Mouse (Mus musculus): ENCODE measurements around the gene Cers2. TPM values are rescaled to one million over a fixed set of nuclear protein-coding genes. Genes with fewer than 3 reads are reported as not detected.

Cers2 gene
- 107 and 109 TPM in 2 replicates for polyA plus RNA-seq (2014; fragmentation: Nextera tagmentation; extraction: Ambion mirVana)

GRCm38 (mm10) chr3:95314486-95315093 lies at the start of gene Cers2:
Cers2 (plus strand) TSS chr3:95314791.
- Histone ChIP-seq H3K9ac (ENCODE audit: low read length) (peak within 1 kb of the TSS; percentile 97), H3K36me3 (ENCODE audit: control insufficient read depth, insufficient read depth, low read length) (no peaks in the 10 kb centered on the region), H3K27ac (ENCODE audit: low read depth, low read length) (peak within 1 kb of the TSS; percentile 89), H3K4me3 (ENCODE audit: low read depth, low read length) (peak within 1 kb of the TSS; percentile 80), H3K27me3 (ENCODE audit: control insufficient read depth, insufficient read depth, low read length) (no peaks in the 10 kb centered on the region), H3K4me2 (ENCODE audit: low read depth) (peak within 1 kb of the TSS; percentile 68), H3K9me3 (ENCODE audit: control insufficient read depth, low read length) (no peaks in the 10 kb centered on the region), H3K4me1 (ENCODE audit: control insufficient read depth, insufficient read depth, low read length) (peaks cover 18% of the 10 kb centered on the region; the same call in 1 of the 2 replicates)
- 3% methylated on average over 27 of the region's 27 CpGs for WGBS
- peak; percentile 60 for ATAC-seq (ENCODE audit: insufficient read depth, low FRiP score, low TSS enrichment)
- no peak for DNase-seq (ENCODE audit: low spot score)

GRCm38 (mm10) chr3:95266052-95266451 lies 48.5 kb upstream of the Cers2 start:
- Histone ChIP-seq H3K9me3 (ENCODE audit: control insufficient read depth, low read length) (no peaks in the 10 kb centered on the region), H3K36me3 (ENCODE audit: control insufficient read depth, insufficient read depth, low read length) (peaks cover 4% of the 10 kb centered on the region), H3K27ac (ENCODE audit: low read depth, low read length) (no peak overlapping the region), H3K4me3 (ENCODE audit: low read depth, low read length) (no peak overlapping the region), H3K9ac (ENCODE audit: low read length) (no peak overlapping the region), H3K27me3 (ENCODE audit: control insufficient read depth, insufficient read depth, low read length) (no peaks in the 10 kb centered on the region), H3K4me2 (ENCODE audit: low read depth) (no peak overlapping the region), H3K4me1 (ENCODE audit: control insufficient read depth, insufficient read depth, low read length) (no peaks in the 10 kb centered on the region)
- WGBS: 95% methylated on average over 3 of the region's 3 CpGs
- no peak for ATAC-seq (ENCODE audit: insufficient read depth, low FRiP score, low TSS enrichment)
- no peak for DNase-seq (ENCODE audit: low spot score)

GRCm38 (mm10) chr3:95267855-95268254 lies 46.7 kb upstream of the Cers2 start:
- ATAC-seq (ENCODE audit: insufficient read depth, low FRiP score, low TSS enrichment): no peak
- H3K4me1 ChIP-seq (ENCODE audit: control insufficient read depth, insufficient read depth, low read length): no peaks in the 10 kb centered on the region

GRCm38 (mm10) chr3:95269789-95270188 lies 44.8 kb upstream of the Cers2 start:
- Histone ChIP-seq H3K9ac (ENCODE audit: low read length) (no peak overlapping the region), H3K4me3 (ENCODE audit: low read depth, low read length) (no peak overlapping the region), H3K27me3 (ENCODE audit: control insufficient read depth, insufficient read depth, low read length) (no peaks in the 10 kb centered on the region), H3K27ac (ENCODE audit: low read depth, low read length) (no peak overlapping the region), H3K4me2 (ENCODE audit: low read depth) (no peak overlapping the region), H3K4me1 (ENCODE audit: control insufficient read depth, insufficient read depth, low read length) (no peaks in the 10 kb centered on the region), H3K9me3 (ENCODE audit: control insufficient read depth, low read length) (no peaks in the 10 kb centered on the region), H3K36me3 (ENCODE audit: control insufficient read depth, insufficient read depth, low read length) (no peaks in the 10 kb centered on the region; the same call in 1 of the 2 replicates)
- WGBS: 86% methylated on average over 5 of the region's 5 CpGs
- DNase-seq (ENCODE audit: low spot score): no peak
- ATAC-seq (ENCODE audit: insufficient read depth, low FRiP score, low TSS enrichment): no peak

More at GRCm38 (mm10) chr3:95267855-95268254, 46.7 kb upstream of the Cers2 start:
- Histone ChIP-seq H3K9ac (ENCODE audit: low read length) (no peak overlapping the region), H3K4me2 (ENCODE audit: low read depth) (no peak overlapping the region), H3K4me3 (ENCODE audit: low read depth, low read length) (no peak overlapping the region), H3K36me3 (ENCODE audit: control insufficient read depth, insufficient read depth, low read length) (peaks cover 2% of the 10 kb centered on the region; the same call in 1 of the 2 replicates), H3K27me3 (ENCODE audit: control insufficient read depth, insufficient read depth, low read length) (no peaks in the 10 kb centered on the region), H3K27ac (ENCODE audit: low read depth, low read length) (no peak overlapping the region), H3K9me3 (ENCODE audit: control insufficient read depth, low read length) (no peaks in the 10 kb centered on the region)
- DNase-seq (ENCODE audit: low spot score): no peak

- H3K4me3 ChIP-seq (ENCODE audit: low read depth, low read length): no peak overlapping the region
- ATAC-seq (ENCODE audit: insufficient read depth, low FRiP score, low TSS enrichment) (no peak), DNase-seq (ENCODE audit: low spot score) (no peak)
- no peak overlapping the region for H3K27ac ChIP-seq (ENCODE audit: low read depth, low read length)
- H3K27me3 ChIP-seq (ENCODE audit: control insufficient read depth, insufficient read depth, low read length): no peaks in the 10 kb centered on the region
- WGBS: 89% methylated on average over 12 of the region's 12 CpGs
- no peaks in the 10 kb centered on the region for H3K4me1 ChIP-seq (ENCODE audit: control insufficient read depth, insufficient read depth, low read length)
- H3K36me3 ChIP-seq (ENCODE audit: control insufficient read depth, insufficient read depth, low read length): no peaks in the 10 kb centered on the region; the same call in 1 of the 2 replicates
- no peak overlapping the region for H3K9ac ChIP-seq (ENCODE audit: low read length)
- no peaks in the 10 kb centered on the region for H3K9me3 ChIP-seq (ENCODE audit: control insufficient read depth, low read length)
- H3K4me2 ChIP-seq (ENCODE audit: low read depth): no peak overlapping the region
These were observed 43.7 kb upstream of the Cers2 start for GRCm38 (mm10) chr3:95270766-95271364.

GRCm38 (mm10) chr3:95273471-95273870 lies 41.1 kb upstream of the Cers2 start:
- H3K27me3 ChIP-seq (ENCODE audit: control insufficient read depth, insufficient read depth, low read length): no peaks in the 10 kb centered on the region
- H3K4me2 ChIP-seq (ENCODE audit: low read depth): no peak overlapping the region
- no peak overlapping the region for H3K9ac ChIP-seq (ENCODE audit: low read length)
- WGBS: 96% methylated on average over 5 of the region's 5 CpGs
- no peaks in the 10 kb centered on the region for H3K9me3 ChIP-seq (ENCODE audit: control insufficient read depth, low read length)
- no peak overlapping the region for H3K4me3 ChIP-seq (ENCODE audit: low read depth, low read length)
- H3K4me1 ChIP-seq (ENCODE audit: control insufficient read depth, insufficient read depth, low read length): no peaks in the 10 kb centered on the region
- no peak overlapping the region for H3K27ac ChIP-seq (ENCODE audit: low read depth, low read length)
- DNase-seq (ENCODE audit: low spot score) (no peak), ATAC-seq (ENCODE audit: insufficient read depth, low FRiP score, low TSS enrichment) (no peak)
- H3K36me3 ChIP-seq (ENCODE audit: control insufficient read depth, insufficient read depth, low read length): no peaks in the 10 kb centered on the region; the same call in 1 of the 2 replicates

- Histone ChIP-seq H3K4me3 (ENCODE audit: low read depth, low read length) (no peak overlapping the region), H3K4me2 (ENCODE audit: low read depth) (no peak overlapping the region), H3K9ac (ENCODE audit: low read length) (no peak overlapping the region), H3K27me3 (ENCODE audit: control insufficient read depth, insufficient read depth, low read length) (no peaks in the 10 kb centered on the region), H3K4me1 (ENCODE audit: control insufficient read depth, insufficient read depth, low read length) (no peaks in the 10 kb centered on the region), H3K27ac (ENCODE audit: low read depth, low read length) (no peak overlapping the region), H3K36me3 (ENCODE audit: control insufficient read depth, insufficient read depth, low read length) (no peaks in the 10 kb centered on the region; the same call in 1 of the 2 replicates), H3K9me3 (ENCODE audit: control insufficient read depth, low read length) (no peaks in the 10 kb centered on the region)
- no peak for DNase-seq (ENCODE audit: low spot score)
- no peak for ATAC-seq (ENCODE audit: insufficient read depth, low FRiP score, low TSS enrichment)
- 93% methylated on average over 4 of the region's 4 CpGs for WGBS
These were observed 40.1 kb upstream of the Cers2 start for GRCm38 (mm10) chr3:95274453-95274852.

GRCm38 (mm10) chr3:95275161-95275560 lies 39.4 kb upstream of the Cers2 start:
- WGBS: 82% methylated on average over 6 of the region's 6 CpGs
- ATAC-seq (ENCODE audit: insufficient read depth, low FRiP score, low TSS enrichment) (no peak), DNase-seq (ENCODE audit: low spot score) (no peak)
- Histone ChIP-seq H3K4me3 (ENCODE audit: low read depth, low read length) (no peak overlapping the region), H3K27me3 (ENCODE audit: control insufficient read depth, insufficient read depth, low read length) (no peaks in the 10 kb centered on the region), H3K9me3 (ENCODE audit: control insufficient read depth, low read length) (no peaks in the 10 kb centered on the region), H3K36me3 (ENCODE audit: control insufficient read depth, insufficient read depth, low read length) (no peaks in the 10 kb centered on the region; the same call in 1 of the 2 replicates), H3K4me1 (ENCODE audit: control insufficient read depth, insufficient read depth, low read length) (no peaks in the 10 kb centered on the region), H3K9ac (ENCODE audit: low read length) (no peak overlapping the region), H3K4me2 (ENCODE audit: low read depth) (no peak overlapping the region), H3K27ac (ENCODE audit: low read depth, low read length) (no peak overlapping the region)

- ATAC-seq (ENCODE audit: insufficient read depth, low FRiP score, low TSS enrichment): no peak
- no peak overlapping the region for H3K27ac ChIP-seq (ENCODE audit: low read depth, low read length)
- no peaks in the 10 kb centered on the region for H3K27me3 ChIP-seq (ENCODE audit: control insufficient read depth, insufficient read depth, low read length)
- WGBS: 78% methylated on average over 5 of the region's 5 CpGs
- no peak overlapping the region for H3K4me2 ChIP-seq (ENCODE audit: low read depth)
- H3K9ac ChIP-seq (ENCODE audit: low read length): no peak overlapping the region
- no peak for DNase-seq (ENCODE audit: low spot score)
- no peak overlapping the region for H3K4me3 ChIP-seq (ENCODE audit: low read depth, low read length)
- H3K9me3 ChIP-seq (ENCODE audit: control insufficient read depth, low read length): no peaks in the 10 kb centered on the region
- no peaks in the 10 kb centered on the region for H3K4me1 ChIP-seq (ENCODE audit: control insufficient read depth, insufficient read depth, low read length)
- H3K36me3 ChIP-seq (ENCODE audit: control insufficient read depth, insufficient read depth, low read length): no peaks in the 10 kb centered on the region; the same call in 1 of the 2 replicates
These were observed 38.1 kb upstream of the Cers2 start for GRCm38 (mm10) chr3:95276428-95276934.
